Comparison of ENCODE assay signal across 1 mouse cellular context in the genomic region with DNA sequence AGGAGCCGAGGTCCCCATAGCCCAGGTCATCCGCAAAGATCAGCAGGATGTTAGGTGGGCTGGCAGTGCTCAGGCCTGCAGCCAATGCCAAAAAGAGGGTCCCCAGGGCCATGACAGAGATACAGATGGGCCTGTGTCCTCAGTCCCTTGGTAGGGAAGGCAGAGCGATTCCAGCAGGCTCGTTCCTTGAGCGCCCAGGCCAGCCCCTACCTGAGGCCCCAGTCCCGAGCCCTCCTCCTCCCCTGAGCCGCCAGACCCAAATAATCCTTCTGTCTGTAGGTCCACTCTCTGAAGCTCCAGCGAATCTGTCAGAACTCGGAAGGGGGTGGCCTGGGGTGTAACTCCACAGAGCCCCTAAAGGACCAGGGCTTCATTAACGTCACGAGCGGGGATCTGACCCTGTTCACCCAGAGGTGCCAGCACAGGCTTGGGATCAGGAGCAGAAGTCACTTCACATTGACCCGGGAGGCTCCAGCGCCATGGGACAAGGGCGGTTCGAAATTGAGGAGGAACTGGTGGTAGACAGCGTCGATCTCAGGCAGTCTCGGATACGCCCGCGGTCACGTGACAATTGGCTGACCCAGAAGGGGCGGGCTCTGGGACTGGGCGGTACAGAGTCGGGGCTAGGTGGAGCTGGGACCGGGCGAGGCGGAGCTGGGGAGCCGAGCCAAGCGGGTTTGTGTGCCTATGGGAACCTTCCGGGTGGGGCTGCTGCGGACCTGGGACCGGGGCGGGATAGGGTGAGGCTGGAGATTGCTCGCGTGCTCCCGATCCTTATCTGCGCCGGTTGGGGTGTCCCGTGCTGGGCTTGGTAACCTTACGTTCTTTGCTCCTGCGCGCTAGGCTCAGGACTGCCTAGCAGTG.
TF ChIP-seq lines count a peak whose summit lies in the region.

No protein-coding gene starts in this region.

TF ChIP-seq in CH12.LX, 34 proteins besides CTCF, POLR2A, EP300 and RAD21:
- no peak for TF ChIP-seq MYC (IDR thresholded peaks at IDR 0.05; ENCODE audit: low read depth, low read length)
- peak; percentile 78 for TF ChIP-seq TCF12 (IDR thresholded peaks at IDR 0.05; ENCODE audit: low read depth, low read length)
- TF ChIP-seq USF2 (conservative IDR thresholded peaks at IDR 0.05; ENCODE audit: low read depth, low read length) = peak; percentile 96
- peak; percentile 55; the same call in 1 of the 2 replicates for TF ChIP-seq ZMIZ1 (IDR thresholded peaks at IDR 0.05; ENCODE audit: low read depth, low read length)
- no peak; the same call in 1 of the 2 replicates for TF ChIP-seq HCFC1 (IDR thresholded peaks at IDR 0.05; ENCODE audit: low read depth, low read length)
- TF ChIP-seq JUND (conservative IDR thresholded peaks at IDR 0.05; ENCODE audit: low read depth, low read length) = no peak
- peak; percentile 95 for TF ChIP-seq MAX (IDR thresholded peaks at IDR 0.05; ENCODE audit: low read length)
- peak; percentile 57 for TF ChIP-seq ELF1 (IDR thresholded peaks at IDR 0.05; ENCODE audit: low read depth, low read length)
- peak; percentile 86 for TF ChIP-seq BHLHE40 (IDR thresholded peaks at IDR 0.05; ENCODE audit: low read depth, low read length)
- peak; percentile 77 for TF ChIP-seq NELFE (IDR thresholded peaks at IDR 0.05; ENCODE audit: low read depth, low read length)
- peak; percentile 96 for TF ChIP-seq USF1 (IDR thresholded peaks at IDR 0.05; ENCODE audit: low read depth, low read length)
- no peak for TF ChIP-seq SMC3 (IDR thresholded peaks at IDR 0.05; ENCODE audit: low read depth, low read length)
- peak; percentile 45; the same call in 1 of the 2 replicates for TF ChIP-seq MXI1 (IDR thresholded peaks at IDR 0.05; ENCODE audit: low read depth, low read length)
- TF ChIP-seq MAFK (IDR thresholded peaks at IDR 0.05; ENCODE audit: insufficient replicate concordance, low read length) = no peak
- TF ChIP-seq SIN3A (IDR thresholded peaks at IDR 0.05; ENCODE audit: low read length) = peak; percentile 26
